Mouse (Mus musculus) heart, adult 11 months (tissue): Measurements from ENCODE around the gene Pelp1.
"Not testable (repeated sequence)": the region's sequence is repeated elsewhere in the genome, so short reads cannot be mapped to it uniquely, and the experiment has no call there.

ENCODE experiments used
- DNase-seq: peaks from one replicate; pipeline ENCODE4 v3.0.0; 2022

Gene Pelp1

DNA sequence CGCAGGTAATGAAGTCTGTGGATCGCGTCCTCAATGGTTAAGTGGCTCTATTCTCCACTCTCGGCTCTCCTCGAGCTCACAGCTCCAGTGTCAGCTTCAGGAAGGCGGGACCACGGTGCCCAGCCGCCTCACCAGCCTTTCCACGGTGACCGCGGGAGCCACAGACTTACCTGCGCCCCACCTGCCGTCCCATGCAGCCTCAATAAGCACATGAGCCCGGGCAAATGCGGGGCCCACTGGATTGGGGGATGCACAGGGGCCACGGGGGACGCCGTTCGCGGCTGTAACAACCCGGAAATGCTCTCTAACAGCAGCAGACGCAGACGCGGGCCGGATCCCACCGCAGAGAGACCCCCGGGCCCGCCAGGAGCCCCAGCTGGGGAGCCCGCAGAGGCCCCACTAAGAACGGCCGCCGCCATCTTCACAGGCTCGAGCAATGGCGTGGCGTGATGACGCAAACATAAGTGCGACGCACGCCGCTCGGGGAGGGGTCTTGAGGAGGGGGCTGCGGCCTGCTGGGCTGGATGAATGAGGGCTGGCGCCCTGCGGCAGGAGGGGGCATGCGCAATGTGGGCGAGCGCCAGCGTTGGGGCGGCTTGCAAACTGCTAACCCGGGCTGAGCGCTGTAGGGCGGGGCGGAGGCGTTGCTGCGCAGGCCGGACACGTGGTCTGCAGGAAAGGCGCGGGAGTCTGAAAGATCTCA lies at the start of gene Pelp1:
Pelp1 (minus strand) TSS at position 438 of the 703 bp plus-strand sequence.
- DNase-seq = peak; percentile 99

DNA sequence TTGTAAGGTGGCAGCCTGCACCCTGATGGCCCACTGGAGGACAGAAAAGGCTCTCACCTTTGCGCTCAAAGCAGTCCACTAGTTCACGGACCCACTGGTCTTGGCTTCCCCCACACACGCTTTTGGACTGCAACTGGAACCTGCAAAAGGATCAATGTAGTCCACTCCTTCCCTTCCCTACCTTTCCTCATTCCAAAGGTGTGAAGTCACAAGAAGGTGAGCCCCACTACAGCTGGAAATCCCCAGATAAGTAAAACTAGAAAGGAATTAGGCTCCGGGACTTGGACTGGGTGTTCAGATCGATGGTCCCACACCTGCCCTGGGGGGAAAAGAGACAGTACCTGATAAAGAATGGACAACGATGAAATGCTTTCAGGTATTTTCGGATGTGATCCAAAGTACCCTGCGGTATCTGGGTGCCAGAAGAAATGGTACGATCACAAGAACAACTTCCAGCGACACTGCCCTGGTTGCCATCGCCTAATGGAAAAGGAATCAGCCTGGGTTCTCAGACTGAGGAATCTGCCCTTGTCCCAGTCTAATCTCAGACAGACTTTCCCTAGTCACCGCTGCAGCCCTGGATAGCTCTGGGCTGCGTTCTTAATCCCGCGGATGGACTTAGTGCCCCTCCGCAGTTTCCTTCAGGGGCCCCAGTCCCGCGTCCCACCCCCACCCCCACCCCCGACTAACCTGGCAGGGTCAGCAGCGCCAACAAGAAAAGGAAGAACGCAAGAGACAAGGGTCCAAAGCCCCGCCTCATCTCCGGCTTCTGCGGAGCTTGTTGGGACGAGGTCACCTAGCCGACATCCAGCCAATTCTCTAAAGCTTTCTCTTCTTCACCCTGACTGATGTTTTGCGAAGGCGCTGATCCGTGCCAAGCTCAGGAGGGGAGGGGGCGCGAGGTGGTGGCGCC lies 49.1 kb upstream of the Pelp1 start, which contains the start of gene Zmynd15:
Zmynd15 (plus strand) TSS at position 746 of the 913 bp plus-strand sequence.
- no peak for DNase-seq

DNA sequence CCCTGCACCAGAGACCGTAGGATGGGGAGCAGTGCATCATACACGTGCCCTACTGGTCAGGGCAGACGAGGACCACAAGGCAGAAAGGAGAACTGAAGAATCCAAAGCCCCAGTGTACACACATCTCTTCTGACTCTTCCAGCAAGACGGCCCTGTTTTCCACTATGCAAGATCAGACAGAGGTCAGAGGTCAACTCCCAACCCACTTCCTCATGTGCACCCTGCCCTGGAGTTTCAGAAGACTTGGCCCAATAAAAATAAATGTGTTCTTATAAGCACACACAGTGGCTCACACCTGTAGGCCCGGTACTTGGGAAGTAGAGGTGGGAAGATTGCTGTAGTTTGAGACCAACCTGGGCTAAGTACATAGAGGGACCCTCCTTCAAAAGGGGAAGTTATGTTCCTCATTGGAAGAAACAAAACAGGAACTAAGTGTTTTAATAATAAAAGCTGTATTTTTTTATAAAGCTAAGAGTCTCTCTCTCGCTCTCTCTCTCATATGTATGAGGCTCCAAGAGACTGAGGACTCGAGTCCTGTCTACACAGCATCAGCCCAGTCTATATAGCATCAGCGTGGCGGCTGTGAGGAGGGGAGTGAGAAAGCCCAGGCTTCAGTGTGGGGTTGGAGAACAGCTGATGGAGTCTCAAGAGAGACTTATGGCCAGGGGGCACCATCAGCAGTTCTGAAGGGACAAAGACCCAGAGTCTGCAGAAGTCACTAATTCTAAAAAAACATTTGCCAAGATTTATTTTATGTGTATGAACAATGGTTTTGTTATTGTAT lies 43.6 kb upstream of the Pelp1 start:
- DNase-seq = peak; percentile 96

DNA sequence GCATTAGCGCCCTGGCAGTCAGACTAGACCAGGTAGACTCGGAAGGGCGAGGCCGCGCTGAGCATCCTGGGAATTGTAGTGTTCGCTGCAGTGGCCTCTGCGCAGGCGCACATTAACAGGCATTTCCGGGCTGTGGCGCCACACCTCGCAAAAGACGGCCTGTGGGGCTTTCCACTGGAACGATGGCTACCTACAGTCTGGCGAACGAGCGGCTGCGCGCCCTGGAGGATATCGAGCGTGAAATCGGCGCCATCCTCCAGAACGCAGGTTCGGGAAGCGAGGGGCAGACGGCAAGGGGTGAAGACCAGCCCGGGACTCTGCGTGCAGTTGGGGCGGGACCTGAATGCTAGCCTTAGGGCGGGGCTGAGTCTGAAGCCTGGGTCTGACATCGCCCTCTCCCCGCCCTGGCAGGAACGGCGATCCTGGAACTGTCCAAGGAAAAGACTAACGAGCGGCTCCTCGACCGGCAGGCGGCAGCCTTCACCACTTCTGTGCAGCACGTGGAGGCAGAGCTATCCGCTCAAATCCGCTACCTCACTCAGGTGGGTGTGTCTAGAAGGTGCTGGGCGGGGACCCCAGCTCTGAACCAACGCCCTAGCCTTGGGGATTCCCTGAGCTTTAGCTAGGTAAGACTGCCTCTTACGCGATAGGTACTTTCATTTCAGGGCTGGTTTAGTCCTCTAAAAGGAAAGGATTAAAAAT lies 42.1 kb upstream of the Pelp1 start, which contains the start of gene Med11:
Med11 (plus strand) TSS at position 123 of the 702 bp plus-strand sequence.
- DNase-seq = peak; percentile 100

DNA sequence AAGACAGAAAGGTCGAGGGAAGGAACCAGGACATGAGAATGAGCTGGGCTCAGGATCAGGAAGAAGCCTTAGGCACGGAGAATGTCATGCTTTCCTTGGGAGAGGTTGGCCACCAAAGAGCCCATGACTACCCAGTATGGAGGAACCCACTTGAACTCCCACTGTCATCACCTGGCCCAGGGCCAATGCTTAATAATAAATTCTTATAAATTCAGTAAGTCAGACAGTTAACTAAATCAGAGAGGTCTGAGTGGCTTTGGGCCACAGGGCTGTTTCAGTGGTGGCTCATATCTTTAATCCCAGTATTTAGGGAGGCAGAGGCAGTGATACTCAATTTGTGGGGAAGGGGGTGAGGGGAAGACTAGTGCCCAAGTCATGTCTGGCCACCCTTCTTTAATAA lies 41.1 kb upstream of the Pelp1 start:
- peak; percentile 90 for DNase-seq

DNA sequence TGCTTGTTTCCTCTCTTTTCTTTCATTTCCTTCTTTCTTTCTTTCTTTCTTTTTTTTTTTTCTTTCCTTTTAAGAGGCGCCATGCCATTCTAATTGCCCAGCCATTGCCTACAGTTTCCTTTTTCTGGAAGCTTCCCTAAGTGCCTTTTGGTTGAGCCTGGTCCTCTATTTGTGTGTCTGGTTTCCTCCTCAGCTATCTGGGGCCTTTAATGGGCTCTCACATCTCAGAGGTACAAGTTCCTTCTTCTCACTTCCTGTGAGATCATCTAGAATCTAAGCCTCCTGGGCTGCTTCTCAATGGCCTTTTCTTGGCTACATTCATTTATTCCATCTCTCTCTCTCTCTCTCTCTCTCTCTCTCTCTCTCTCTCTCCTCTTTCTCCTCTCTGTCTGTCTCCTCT lies 37.5 kb upstream of the Pelp1 start:
- no peak for DNase-seq

DNA sequence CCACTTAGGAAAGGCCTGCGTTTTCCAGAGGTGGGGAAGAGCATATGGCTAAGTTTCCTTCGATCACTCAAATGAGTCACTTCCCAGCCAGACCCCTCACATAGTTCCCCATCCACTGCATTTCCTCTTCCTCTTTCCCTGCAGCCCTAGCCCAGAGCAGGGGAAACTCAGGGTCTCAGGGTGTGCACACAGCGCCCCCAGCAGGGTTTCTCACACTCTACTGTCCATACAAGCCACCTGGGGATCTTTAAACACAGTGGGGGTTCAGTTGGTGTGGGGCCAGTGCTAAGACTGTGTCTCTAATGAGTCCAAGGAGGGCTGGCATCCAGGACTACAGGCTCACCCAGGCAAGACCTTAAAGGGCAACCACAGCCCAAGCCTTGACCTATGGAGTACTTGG lies 36.9 kb upstream of the Pelp1 start:
- peak; percentile 93 for DNase-seq

DNA sequence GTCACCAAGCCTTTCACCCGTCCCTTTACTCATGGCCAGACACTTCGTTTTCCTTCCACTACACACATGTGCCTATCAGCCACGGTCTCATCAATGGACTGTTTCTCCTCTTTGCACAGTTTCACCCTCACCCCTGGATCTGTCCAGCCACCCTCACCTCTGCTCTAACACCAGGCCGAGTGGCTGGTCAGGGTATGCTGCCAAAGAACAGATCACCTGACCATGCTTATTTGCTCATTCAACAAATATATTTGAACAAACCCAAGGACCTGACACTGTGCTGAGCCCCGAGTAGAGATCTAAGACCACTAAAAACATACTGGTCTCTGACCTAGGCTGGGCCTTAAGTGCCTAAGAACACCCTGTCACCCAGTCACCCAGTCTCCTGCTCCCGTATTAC lies 34.8 kb upstream of the Pelp1 start:
- no peak for DNase-seq

DNA sequence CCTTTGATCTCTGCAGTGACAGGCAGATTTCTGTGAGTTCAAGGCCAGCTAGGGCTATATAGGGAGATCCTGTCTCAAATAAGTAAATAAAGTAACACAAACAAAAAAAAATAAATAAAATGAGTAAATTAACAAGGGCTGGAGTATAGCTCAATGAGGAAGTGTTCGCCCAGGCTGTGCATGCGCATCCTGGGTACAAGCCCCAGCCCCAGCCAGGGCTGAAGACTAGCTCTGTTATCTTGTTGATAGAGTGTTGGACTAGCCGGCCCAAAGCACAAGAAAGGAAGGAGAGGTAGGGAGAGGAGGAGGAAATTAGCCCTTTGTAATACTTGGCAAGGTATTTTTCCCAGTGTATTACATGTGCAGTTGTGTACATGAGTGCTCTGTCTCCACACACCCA lies 34.1 kb upstream of the Pelp1 start:
- DNase-seq = no peak

DNA sequence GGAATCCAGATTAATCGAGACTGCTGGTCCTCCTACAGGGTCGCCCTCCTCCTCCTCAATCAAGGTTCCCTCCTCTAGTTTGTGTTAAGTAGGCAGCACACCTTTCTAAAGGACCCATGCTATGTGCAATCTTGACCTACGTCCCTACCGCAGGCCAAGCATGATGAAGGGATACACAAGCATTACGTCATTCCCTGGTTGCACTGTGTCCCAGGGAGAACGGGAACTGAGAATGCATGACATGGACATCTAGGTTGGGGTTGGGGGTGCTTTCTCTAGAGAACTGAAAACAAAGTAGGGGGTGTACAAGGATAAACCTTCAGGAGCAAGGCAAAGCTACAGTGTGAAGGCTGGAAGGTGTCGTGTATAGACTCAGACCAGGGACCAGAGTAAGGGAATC lies 32.1 kb upstream of the Pelp1 start:
- peak; percentile 90 for DNase-seq

DNA sequence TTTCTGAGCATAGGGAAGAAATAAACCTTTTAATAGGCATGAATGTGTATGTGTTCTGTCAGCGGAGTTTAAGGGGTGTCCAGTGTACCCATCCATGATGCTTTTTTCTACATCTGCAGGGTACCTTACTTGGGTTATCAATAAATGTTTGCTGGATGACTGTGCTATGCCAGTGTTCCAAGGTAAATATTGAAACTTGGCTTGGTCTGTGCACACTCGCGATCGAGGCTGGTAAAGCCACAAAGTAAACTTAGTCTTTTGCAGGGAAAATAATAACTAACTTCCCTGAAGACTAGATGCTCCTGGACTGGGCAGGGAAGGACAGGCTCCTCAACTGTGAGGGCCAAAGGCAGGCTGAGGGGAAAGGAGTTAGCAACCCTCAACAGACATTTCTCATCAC lies 30.8 kb upstream of the Pelp1 start:
- no peak for DNase-seq

DNA sequence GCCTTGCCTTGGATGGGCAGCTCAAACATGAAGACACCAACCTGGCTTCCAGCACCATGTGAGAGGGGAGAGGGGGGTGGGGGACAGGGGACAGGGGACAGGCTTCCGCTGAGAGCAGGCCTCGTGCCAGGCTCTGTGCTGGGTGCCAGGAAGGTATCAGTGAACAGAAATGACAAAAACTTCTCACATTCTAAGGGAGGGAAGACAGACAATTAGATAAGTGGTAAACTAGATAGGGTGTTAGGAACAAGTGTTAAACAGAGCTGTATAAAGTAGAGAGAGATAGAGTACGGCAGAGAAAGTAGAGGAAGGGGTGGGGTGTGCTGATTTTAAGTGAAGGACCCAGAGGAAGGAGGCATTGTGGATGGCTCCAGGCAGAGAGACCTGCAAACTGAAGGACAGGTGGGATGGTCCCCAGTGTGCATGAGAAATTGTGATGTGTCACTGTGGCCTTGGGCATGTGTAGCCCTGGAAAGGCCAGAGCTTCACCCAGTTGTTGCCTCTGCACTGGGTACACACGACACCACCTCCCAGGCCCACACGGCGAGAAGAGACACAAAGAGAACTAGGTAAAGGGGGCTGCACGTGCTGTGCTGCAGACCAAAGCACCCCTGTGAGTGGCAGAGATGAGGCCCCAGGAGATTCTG lies 29.0 kb upstream of the Pelp1 start:
- no peak for DNase-seq

DNA sequence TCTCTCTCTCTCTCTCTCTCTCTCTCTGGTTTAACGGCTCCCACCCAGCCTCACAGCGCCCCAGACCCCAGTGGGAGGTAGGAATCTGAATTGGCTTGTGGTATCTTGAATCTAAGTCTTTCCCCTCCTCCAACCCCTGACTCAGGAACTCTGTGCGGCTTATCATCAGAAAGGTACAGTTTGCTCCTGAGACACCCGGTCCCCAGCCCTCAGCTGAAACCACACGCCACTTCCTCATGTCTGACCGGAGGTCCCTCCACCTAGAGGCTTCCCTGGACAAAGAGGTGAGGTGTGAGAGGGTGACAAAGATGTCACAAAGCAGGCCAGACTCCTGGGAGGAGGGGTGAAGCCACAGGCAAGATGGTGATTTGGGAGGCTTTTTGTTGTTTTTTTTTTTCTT lies 27.6 kb upstream of the Pelp1 start:
- no peak for DNase-seq

DNA sequence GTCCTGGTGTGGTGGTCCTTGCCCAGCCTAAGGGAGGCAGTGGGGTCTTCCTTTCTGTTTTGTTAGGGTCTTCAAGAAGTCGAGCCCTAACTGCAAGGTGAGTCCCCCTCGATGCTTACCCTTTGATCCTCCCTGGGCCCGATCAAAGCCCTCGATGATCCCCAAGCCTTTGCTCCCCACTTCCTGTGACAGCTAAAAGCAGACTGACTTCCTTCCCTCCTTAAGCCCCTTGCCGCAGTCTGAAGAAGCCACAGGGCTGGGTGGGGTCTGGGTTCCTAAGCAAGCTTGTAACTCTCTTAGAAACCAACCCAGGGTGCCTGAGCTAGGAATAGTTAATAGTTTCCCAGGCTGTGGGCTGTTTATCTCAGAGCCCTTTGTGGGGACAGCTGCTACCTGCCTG lies 25.6 kb upstream of the Pelp1 start:
- DNase-seq = no peak

DNA sequence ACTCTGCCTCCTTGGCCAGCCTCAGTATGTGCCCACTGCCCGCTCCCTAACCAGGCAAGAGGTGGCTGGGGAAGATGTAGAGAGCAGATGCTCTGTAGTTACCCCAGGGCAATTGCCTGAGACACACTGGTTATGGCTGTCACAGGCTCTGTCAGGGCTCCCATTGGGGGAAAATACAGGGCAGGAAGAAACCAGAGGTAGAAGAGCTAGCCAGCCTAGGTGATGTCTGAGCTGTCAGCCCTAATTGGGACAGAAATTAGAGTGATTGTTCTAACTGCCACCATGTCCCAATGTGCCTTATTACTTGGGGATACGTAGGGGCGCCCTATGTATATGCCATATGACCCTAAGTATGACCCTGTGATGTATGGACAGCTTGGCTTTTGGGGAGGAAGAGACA lies 24.1 kb upstream of the Pelp1 start:
- no peak for DNase-seq

DNA sequence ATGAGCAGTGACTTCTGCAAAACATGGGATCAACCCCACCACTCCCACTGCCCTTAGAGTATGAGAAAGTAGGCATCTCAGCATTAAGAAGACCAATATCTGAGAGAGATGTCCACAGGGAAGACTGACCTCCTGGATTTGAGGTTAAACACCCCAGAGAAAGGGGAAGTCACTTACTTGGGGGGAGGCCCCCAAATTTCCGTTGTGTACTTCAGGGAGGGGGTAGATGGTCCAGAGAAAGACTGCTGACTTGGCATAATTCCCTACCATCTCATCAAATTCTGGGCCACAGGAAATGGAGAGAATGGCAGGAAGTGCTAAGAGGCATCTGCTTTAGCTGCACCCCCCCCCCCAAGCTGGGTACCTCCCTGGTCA lies 23.7 kb upstream of the Pelp1 start:
- DNase-seq = peak; percentile 97

DNA sequence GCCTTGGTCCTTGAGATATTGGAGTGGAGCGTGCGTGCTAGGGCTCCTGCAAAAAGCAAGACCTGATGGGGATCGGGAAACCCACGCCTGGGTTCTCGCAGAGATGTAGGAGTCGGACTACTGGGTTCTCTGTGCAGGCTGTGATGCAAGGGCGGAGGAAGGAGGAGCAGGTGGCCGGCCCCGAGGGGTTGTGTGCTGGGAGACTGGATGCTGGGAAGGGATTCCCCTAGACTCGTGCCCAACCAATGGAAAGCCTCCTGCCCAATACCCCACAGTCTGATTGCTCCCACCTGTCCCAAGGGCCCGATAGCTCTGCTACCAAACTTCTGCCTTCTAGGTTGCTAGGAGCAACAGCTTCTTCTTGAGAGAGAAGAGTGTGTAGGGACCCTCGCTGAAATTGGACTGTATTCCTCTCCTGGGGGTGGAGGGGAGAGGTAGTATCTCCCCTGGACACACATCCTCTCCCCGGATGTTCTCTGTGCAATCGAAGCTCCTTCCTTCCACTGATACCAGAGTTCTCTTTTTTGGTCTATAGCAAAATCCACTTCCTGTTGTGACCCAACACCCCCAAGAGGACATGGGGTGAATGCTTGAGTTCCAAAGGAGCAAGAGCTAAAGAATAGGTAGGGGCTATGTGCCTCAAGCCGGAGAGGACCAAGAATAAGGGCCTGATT lies 23.2 kb upstream of the Pelp1 start:
- DNase-seq = no peak

DNA sequence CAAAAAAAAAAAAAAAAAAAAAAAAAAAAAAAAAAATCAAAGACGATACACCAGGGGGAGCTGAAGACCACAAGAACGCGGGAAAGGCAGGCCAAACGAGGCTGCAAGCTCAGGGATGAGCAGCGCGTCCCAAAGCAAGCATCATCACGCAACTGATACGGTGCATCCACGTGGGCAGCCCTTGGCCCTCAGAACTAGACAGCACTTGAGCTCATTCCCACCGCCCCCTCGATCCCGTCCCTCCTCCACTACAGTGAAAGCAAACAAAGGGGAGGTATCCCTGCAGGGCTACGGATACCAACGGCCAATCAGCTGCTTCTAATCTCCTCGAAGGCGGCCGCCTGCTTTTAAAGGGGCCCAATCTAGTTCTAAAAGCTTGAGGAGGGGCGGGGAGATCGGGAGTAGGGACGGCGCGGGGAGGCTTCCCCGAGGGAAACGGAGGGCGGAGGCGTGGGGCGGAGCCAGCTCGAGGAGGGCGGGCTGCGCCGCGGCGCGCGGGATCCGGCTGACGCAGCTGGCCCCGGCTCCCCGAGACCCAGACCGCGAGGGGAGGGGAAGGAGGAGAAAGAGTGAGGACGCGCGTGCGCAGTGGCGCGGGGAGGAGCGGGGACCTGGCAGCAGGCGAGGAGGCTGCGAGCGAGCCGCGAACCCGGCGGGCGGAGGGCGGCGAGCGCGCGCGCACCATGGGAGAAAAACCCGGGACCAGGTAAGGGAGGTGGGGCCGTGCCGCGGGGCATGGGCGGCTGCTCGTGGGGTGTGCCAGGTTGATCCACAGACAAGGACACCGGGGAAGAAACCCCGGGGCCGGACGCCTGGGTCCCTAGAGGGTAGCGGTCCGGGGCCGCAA lies 22.4 kb upstream of the Pelp1 start, which contains the start of gene Arrb2:
Arrb2 (plus strand) TSS at position 588 of the 847 bp plus-strand sequence.
- peak; percentile 100 for DNase-seq

DNA sequence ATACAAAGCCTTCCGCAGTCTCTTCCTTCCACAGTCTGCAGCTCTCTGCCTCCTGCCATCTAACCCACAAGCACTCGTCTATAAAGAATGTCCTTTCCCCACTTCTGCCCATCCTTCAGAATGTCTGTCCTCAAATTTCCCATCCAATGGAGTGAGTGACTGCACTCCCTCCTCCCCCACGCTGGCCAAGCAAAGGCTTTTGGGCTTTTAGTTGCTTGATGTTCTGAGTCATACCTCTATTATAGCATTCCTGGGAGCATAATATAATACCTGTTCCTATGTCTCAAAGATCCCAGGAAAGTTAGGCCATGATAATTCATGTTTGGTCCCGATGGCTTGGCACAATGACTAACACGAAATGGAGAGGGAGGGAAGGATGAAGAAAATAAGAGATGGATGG lies 21.7 kb upstream of the Pelp1 start:
- peak; percentile 92 for DNase-seq

DNA sequence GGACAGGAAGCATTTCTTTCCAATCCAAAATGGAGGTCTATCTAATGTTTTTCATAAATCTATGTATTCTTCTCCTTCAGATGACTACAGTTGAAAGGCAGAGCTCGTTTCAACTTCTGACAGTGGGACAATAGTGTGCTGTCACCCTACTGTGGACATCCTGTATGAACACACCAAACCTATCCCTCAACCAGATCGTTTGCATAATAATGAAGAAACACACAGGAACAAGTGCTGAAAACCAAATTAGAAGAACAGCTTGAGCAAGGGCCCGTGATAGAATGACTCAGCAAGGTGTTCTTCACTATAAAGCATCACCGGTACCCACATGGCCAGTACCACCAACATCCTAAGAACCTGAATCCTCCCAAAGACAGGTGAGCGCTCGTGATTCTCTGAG lies 16.8 kb upstream of the Pelp1 start:
- DNase-seq = not testable (repeated sequence)
